Mouse (Mus musculus): ENCODE results near the gene Clec2e.

The Clec2e gene

DNA sequence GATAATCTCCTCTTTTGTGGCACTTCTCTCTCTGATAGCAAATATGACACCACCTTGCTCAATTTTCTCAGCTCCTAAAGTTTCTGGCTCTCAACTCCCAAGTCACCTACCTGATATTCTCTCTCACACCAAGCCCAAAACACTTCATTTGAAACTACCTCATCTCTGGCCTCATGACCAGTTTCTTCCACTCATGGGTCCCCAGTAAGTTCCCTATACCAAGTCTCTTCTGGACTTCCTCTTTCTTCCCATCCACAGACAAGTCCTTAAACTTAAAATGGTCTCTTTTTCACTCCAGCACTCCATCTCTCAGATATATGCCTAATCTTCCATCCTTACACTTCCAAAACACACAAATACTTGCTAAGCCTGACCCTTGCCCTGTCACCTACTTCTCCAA is 42.7 kb downstream of the Clec2e start:
- DNase-seq (ENCODE audit: low spot score in 2 of 2): no peak

DNA sequence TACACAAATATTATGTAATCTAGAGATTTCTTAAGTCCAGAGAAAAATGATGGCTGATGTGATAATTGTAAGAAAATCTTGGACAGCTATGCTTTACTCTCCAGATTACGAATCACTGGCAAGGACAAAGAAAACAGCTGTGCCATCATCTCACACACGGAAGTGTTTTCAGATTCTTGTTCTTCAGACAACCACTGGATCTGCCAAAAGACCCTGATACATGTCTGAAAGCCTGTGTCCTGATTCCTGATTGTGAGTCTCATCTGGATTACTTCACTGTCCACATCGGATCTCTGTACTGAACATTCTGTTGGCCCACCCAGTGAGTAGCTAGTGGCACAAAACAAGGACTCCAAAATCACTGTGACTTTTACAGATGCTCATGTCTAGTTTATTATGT is 44.5 kb downstream of the Clec2e start:
- no peak for DNase-seq (ENCODE audit: low spot score in 2 of 2)

- no peak for DNase-seq (ENCODE audit: low spot score in 2 of 2)
Observed at GRCm38 (mm10) chr6:129051731-129052130, 49.0 kb downstream of the Clec2e start.

DNA sequence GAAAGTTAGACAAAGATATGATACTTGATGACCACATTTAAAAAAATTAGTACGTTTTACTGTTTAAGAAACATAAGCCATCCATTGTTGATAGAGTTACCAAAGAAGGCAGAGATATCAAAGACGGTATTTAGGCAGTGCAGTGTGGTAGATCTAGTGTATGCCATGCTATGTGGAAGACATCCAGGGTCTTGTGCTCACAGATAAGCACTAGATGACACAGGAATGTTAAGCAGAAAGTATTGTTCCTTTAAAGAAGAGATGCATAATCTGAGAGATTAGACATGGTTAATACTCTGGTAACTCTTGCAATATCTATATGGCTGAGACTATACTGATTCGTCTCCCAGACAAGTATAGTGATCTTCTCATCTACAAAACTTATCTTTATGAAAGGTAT is 49.6 kb downstream of the Clec2e start:
- DNase-seq (ENCODE audit: low spot score in 2 of 2): no peak

DNA sequence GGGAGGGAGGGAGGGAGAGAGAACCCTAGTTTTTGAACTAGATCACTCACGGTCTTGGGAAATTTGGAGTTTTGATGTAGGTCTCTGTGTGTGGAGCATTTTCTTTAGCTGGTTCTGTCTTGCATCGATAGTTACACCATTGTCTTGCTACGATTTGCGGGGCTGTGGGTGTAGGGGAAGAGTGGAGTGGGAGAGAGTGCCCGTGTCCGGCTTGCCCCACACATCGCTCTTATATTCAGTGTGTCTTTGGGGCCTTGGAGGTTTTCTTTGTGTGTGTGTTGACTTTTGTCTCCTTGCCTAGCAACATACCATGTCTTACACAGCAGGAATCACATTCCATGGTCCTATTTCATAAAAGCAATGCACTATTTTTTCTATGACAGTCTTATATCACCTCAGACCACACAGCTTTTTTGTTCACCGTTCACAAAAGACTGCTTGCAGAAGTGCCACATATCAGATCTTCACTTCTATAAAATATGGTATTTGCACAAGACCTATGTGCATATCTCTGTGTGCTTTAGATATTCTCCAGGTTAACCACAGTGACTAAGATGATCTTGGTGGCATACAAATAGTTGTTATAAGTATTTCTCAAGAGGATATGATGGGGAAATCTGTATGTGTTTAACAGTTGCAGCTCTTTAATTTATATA is 51.0 kb downstream of the Clec2e start:
- DNase-seq (ENCODE audit: low spot score in 2 of 2): no peak

- DNase-seq (ENCODE audit: low spot score in 2 of 2): peak in 1 of 2 experiments; percentile 28
Observed at GRCm38 (mm10) chr6:129048857-129049473, 51.7 kb downstream of the Clec2e start.

- DNase-seq (ENCODE audit: low spot score in 2 of 2): no peak
Observed at GRCm38 (mm10) chr6:129048381-129048780, 52.3 kb downstream of the Clec2e start.

DNA sequence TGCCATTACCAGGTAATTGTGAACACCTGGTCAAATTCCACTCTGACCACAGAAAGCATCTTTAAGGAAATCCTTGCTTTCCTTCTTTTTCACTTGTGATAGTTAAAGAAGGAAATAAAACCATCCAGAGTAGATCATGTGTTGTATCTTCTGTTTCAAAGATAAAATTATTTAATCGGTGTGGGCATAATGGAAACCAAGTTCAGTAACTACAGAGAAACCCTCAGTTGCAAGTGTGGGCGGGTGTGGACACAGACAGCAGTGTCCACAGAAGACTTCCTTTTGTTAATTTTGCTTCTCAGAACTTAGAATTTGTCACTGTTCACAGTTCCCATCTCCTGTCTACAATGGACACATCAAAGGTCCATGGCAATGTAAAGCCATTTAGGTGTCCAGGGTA is 55.1 kb downstream of the Clec2e start, which contains the start of gene Klrb1f:
Gene Klrb1f (plus strand): TSS at position 301 of the 400 bp plus-strand sequence.
- DNase-seq (ENCODE audit: low spot score in 2 of 2): no peak

- DNase-seq (ENCODE audit: low spot score in 2 of 2): no peak
Observed at GRCm38 (mm10) chr6:129042470-129042869, 58.2 kb downstream of the Clec2e start.
